Mouse (Mus musculus) cerebellum, adult 11-12 months (tissue): ENCODE data around the gene Dnajb9.
"Not testable (repeated sequence)": the region's sequence is repeated elsewhere in the genome, so short reads cannot be mapped to it uniquely, and the experiment has no call there.

Experiments used
- DNase-seq: peaks from one replicate; pipeline ENCODE4 v3.0.0; 2022

Dnajb9 gene

DNA sequence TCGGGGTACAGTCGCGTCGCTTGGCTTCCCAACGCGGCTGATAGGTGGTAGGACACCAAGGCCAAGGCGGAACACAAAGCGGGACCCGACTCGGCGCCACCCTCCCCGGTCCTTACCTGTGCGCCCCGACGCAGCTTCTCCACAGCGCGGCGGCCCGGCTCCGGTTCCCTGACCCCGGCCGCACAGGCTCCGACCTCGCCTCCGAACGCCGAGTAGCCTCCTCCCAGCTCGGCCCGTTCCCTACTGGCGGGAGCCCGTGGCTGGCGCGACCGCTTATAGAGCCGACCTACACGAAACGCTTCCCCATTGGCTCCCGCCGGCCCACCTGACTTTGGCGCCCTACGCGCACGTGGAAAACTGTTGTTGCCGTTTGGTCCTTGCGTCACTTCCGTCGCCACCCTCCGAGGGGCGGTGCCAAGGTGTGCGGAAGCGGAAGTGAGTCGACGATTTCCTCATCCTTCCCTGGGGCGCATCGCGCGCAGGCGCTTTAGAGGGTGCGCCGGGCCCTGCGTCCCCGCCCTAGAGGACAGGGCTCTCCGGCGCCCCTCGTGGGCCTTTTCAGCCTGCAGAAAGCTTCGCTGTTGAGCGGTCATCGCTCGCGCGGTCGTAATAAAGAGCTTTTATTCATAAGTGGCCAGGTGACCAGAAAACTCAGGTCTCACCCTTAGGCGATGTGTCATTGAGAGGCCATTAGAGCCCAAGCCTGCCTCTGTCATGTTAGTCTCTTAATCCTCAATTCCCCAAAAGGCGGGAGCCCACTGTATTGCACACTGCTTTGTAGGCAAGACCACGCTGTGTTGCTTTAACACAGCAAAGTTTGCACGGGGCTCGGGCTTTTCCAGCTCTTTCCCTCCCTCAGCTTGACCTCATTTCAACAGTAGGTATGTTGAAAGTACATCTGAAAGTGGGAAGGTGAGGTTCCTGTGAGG lies at the start of gene Dnajb9:
Gene Dnajb9, minus strand, starts transcription at position 503 of the 929 bp plus-strand sequence.
- DNase-seq = peak; percentile 100

DNA sequence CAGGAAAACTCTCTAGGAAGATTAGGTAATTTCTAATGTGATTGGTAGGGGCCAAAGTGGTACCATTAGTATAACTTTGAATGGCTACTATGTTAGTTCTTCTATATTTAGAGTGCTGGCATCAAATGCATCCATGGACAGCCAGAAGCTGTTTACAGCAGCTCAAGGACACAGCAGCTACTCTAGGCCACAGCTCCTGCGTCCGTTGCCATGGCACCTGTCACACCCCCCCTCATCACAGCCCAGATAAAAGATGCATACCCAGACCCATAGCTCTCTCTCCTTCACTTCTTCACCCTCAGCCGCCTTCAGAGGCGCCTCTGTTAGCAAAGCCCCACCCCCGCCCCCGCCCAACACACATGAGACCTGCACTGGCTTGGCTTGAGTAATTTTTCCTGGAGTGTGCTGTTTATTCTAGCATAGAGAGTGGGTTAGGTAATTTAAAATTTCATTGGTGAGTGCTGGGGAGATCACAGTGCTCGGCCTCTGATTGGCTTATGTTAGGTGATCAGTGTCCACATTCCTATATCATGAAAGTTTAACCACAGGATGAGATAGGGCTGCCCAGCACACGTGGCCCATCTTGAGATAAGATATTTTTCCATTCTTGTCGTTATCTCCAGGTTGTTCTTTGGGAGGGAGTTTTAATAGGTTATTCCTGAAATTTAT lies 38.3 kb upstream of the Dnajb9 start:
- no peak for DNase-seq

- DNase-seq = no peak
Observed at GRCm38 (mm10) chr12:44245739-44246138, 35.6 kb upstream of the Dnajb9 start.

GRCm38 (mm10) chr12:44242407-44242806 lies 32.3 kb upstream of the Dnajb9 start:
- no peak for DNase-seq

GRCm38 (mm10) chr12:44241090-44241489 lies 31.0 kb upstream of the Dnajb9 start:
- no peak for DNase-seq

GRCm38 (mm10) chr12:44224650-44225049 lies 14.5 kb upstream of the Dnajb9 start:
- DNase-seq = no peak

GRCm38 (mm10) chr12:44223044-44223443 lies 12.9 kb upstream of the Dnajb9 start:
- no peak for DNase-seq

DNA sequence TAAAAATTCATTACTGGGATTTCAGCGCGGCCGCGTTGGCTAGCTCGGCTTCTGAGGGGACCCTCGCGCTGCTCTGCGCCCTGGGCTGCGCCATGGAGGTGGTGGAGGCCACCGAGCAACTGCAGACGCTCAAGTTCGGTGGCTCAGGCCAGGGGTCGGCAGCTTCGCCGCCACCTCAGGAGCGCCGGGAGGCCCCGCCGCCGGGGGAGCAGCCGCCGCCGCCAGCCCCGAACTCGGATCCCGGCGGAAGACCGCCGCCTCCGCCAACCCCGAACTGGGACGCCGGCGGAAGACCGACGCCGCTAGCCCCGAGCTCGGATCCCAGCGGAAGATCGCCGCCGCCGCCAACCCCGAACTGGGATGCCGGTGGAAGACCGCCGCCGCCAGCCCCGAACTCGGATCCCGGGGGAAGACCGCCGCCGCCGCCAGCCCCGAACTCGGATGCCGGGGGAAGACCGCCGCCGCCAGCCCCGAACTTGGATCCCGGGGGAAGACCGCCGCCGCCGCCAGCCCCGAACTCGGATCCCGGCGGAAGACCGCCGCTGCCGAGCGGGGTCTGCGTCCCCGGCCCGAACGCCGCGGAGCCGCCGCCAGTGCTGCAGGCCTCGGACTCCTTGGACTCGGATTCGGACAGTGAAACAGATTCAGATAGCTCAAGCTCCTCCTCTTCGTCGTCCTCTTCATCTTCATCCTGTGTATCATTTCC lies 11.7 kb upstream of the Dnajb9 start:
- DNase-seq = peak; percentile 30

DNA sequence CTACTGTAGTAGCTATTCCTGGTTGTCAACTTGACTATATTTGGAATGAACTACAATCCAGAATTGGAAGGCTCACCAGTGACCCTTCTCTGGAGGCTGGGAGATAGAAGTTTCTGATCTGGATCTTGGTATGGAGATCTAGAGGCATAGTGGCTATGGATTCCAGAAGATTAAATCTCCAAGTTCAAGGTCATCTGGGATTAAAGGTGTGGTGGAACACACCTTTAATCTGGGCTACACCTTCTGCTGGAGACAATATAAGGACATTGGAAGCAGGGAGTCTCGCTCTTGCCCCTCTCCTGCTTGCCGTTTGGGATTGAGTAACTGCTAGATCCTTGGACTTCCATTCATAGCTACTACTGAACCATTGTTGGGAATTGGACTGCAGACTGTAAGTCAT lies 10.9 kb upstream of the Dnajb9 start, which contains the start of gene Pnpla8:
Gene Pnpla8, plus strand, starts transcription at position 301 of the 400 bp plus-strand sequence.
- not testable (repeated sequence) for DNase-seq

- DNase-seq = no peak
Observed at GRCm38 (mm10) chr12:44211555-44211954, 1.4 kb upstream of the Dnajb9 start.

GRCm38 (mm10) chr12:44209141-44209823 lies 844 bp downstream of the Dnajb9 start:
- DNase-seq = peak; percentile 56

DNA sequence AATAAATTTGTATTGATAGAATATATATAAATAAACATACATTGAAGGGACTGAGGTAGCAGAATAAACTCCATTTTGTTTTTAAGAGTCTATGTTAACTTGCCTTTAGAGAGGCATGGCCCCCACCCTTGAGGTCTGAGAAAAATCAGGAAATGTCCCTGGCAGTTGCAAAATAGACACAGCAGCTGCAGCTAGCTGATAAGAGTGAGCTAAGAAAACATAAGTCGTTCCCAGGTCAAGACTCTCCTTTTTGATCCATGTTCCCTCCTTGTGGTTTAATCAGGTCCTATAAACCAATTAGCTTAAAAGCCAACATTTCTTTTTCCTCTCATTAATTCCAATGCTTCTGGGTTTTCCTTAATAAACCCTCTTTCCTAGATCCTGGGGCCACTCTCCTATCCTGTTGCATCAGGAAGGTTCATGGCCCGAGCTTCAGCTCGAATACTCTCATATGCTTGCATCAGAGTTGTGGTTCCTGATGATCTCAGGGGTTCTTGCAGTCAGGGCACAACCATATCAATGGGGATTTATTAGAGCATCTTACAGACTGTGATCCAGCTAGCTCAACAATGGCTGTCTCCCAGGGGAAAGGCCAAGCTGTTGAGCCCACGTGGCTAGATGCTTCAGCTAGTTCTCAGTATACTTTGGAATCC lies 12.1 kb downstream of the Dnajb9 start:
- DNase-seq = no peak

DNA sequence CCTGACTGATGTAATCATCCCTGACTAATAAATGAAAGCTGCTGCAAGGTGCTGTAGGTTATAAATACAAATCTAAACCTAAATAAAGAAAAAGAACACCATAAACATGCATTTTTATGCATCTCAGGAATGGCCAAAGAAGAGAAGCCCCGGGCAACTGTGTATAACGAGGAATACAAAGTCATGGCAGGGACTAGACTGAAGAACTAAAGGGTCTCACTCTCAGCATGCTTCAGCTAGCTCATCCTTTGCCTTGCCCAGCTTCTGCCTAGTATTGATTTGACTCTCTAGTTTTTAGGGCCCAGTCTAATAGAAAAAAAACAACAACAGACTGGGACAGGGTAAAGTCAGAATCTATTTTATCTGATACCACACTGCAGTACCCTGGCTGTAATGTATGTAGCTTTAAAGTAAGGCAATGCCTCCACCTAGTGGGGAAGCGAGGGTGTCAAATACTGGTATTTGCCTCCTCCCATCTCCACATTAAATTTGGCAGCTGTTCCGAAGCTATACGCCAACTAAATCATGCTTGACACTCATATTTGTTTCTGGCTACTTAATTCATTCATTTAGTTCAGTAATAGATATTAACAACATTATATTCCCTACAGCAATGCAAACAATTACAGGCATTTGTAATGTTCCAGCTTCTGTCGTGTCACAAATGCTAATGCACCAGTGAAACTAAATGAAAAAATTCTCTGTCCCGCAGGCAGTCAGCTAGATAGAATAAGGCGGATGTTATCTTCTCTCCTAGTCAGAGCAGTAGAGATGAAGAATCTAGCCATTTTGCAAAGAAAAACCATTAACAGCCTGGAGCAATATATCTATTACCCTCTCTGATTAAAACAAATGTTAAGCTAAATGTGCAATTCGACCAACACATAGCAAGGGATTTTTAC lies 28.8 kb downstream of the Dnajb9 start:
- DNase-seq = no peak

GRCm38 (mm10) chr12:44177038-44177355 lies 33.1 kb downstream of the Dnajb9 start:
- DNase-seq = no peak

- no peak for DNase-seq
Observed at GRCm38 (mm10) chr12:44176331-44177037, 33.6 kb downstream of the Dnajb9 start.

DNA sequence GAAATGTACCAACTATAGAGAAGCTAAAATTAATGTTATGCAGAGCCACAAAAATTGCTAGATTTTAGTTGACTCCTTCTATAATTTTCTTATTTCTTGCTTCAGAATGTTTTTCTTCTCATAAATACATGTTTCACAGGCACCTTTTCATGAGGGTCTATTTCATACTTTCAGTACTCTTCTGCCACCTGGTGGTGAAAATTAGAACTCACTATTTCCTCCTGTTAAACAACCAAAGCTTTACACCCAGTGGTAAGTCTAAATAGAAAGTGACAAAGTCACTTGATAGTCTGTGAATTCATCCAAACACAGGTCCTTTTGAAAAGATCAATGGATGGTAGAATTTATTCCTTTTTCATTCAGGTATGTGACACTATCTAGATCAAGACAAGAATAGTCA lies 43.2 kb downstream of the Dnajb9 start:
- no peak for DNase-seq

DNA sequence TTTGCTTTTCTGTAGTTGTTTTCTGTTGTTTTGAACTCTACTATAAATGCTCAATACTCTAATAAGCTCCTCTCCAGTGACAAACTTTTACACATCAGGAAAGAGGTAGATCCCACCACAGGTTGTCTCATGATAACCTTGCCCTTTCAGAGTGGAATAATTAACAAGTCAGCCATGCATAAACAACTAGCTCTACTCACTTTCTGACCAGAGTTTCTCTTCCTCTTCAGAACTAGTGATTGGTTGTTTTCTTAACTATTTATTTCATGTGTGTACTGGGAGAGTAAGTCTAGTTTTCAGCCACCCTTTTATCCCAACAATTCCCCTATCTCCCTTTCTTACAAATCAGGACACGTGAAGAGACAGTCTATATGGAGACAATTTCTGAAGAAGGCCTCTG lies 50.8 kb downstream of the Dnajb9 start:
- no peak for DNase-seq
